ENCODE assay signal across 8 mouse cellular contexts in genomic region chr10:128746972-128747645, GRCm38 (mm10). TPM values are rescaled to one million over a fixed set of nuclear protein-coding genes. Genes with fewer than 3 reads are reported as not detected.
DNase-seq lines count a peak whose midpoint lies in the region; ATAC-seq and TF ChIP-seq lines count a peak whose summit lies in the region.

No protein-coding gene starts in this region.

- peak overlapping the region; percentile 94 for H3K4me3 ChIP-seq in heart, embryonic 16.5 days (ENCODE audit: low read length)
- H3K4me3 ChIP-seq in ES-E14 (ENCODE audit: insufficient read depth in 1 of 2, low read depth in 1 of 2, low read length in 2 of 2, poor library complexity in 1 of 2, severe bottlenecking in 1 of 2): peak overlapping the region; percentile 76 to 77
- peak overlapping the region; percentile 84 for H3K4me3 ChIP-seq in hindbrain, embryonic 10.5 days
- H3K4me3 ChIP-seq in midbrain, embryonic 10.5 days: peak overlapping the region; percentile 85

- 53% methylated on average over 9 of the region's 9 CpGs for WGBS in heart, embryonic 16.5 days
- 41% methylated on average over 9 of the region's 9 CpGs for WGBS in hindbrain, embryonic 10.5 days
- 38% methylated on average over 9 of the region's 9 CpGs for WGBS in midbrain, embryonic 10.5 days

- H3K27me3 ChIP-seq in heart, embryonic 16.5 days (ENCODE audit: control insufficient read depth, insufficient read depth, low read length): no peaks in the 10 kb centered on the region
- H3K27me3 ChIP-seq in hindbrain, embryonic 10.5 days (ENCODE audit: insufficient read depth, poor library complexity, severe bottlenecking): peaks cover 45% of the 10 kb centered on the region
- peaks cover 46% of the 10 kb centered on the region for H3K27me3 ChIP-seq in midbrain, embryonic 10.5 days (ENCODE audit: low read depth, poor library complexity, severe bottlenecking)

- intact Hi-C loops in heart, postnatal 25 days (cut with DNase I): no loop called here
- intact Hi-C loops in gastrocnemius, postnatal 14 days (cut with DNase I; ENCODE audit: low total_unique reads): loop anchor here (10.0 kb wide), 1 partner anchor 58 kb away; the partner anchor contains the start of genes Dnajc14 and Tmem198b

- ATAC-seq in heart, embryonic 16.5 days (replicated peaks; ENCODE audit: extremely low read depth, insufficient read depth, low FRiP score): no peak
- no peak for ATAC-seq in granulocyte monocyte progenitor cell, adult 5-6 weeks (replicated peaks; ENCODE audit: poor library complexity, severe bottlenecking)

- H3K27ac ChIP-seq in heart, embryonic 16.5 days (ENCODE audit: low read length): peak overlapping the region; percentile 96
- peak overlapping the region; percentile 91 for H3K27ac ChIP-seq in ES-E14 (ENCODE audit: insufficient read depth, low read depth, low read length, poor library complexity, severe bottlenecking)
- H3K27ac ChIP-seq in hindbrain, embryonic 10.5 days: peak overlapping the region; percentile 98
- H3K27ac ChIP-seq in midbrain, embryonic 10.5 days (replicated peaks): peak overlapping the region; percentile 97

- in situ Hi-C loops in ES-E14 (cut with MboI; ENCODE audit: low sequenced_read_pairs in 2 of 2, unreplicated experiment in 2 of 2): no loop called here

- peaks cover 32% of the 10 kb centered on the region for H3K4me1 ChIP-seq in heart, embryonic 16.5 days (ENCODE audit: control insufficient read depth, insufficient read depth, low read length)
- H3K4me1 ChIP-seq in ES-E14 (ENCODE audit: control insufficient read depth in 2 of 2, insufficient read depth in 2 of 2, low read length in 2 of 2, poor library complexity in 1 of 2): peaks cover 7 to 17% of the 10 kb centered on the region in 2 experiments
- H3K4me1 ChIP-seq in hindbrain, embryonic 10.5 days (replicated peaks): peaks cover 47% of the 10 kb centered on the region
- H3K4me1 ChIP-seq in midbrain, embryonic 10.5 days: peaks cover 50% of the 10 kb centered on the region

- peak overlapping the region; percentile 92 for H3K4me2 ChIP-seq in heart, embryonic 16.5 days (ENCODE audit: low read depth, low read length)

- H3K36me3 ChIP-seq in heart, embryonic 16.5 days (ENCODE audit: control insufficient read depth, insufficient read depth): no peaks in the 10 kb centered on the region
- H3K36me3 ChIP-seq in ES-E14 (ENCODE audit: control insufficient read depth, insufficient read depth, low read length, poor library complexity, severe bottlenecking): no peaks in the 10 kb centered on the region
- peaks cover 3% of the 10 kb centered on the region; the same call in 1 of the 2 replicates for H3K36me3 ChIP-seq in hindbrain, embryonic 10.5 days
- peaks cover 3% of the 10 kb centered on the region for H3K36me3 ChIP-seq in midbrain, embryonic 10.5 days

- H3K9me3 ChIP-seq in heart, embryonic 16.5 days (replicated peaks; ENCODE audit: control insufficient read depth, low read length): no peaks in the 10 kb centered on the region
- no peaks in the 10 kb centered on the region for H3K9me3 ChIP-seq in ES-E14 (ENCODE audit: control insufficient read depth, insufficient read depth, low read depth, low read length)
- no peaks in the 10 kb centered on the region for H3K9me3 ChIP-seq in hindbrain, embryonic 10.5 days
- no peaks in the 10 kb centered on the region for H3K9me3 ChIP-seq in midbrain, embryonic 10.5 days (replicated peaks)

- H3K9ac ChIP-seq in heart, embryonic 16.5 days (ENCODE audit: low read length): peak overlapping the region; percentile 87
- H3K9ac ChIP-seq in ES-E14 (ENCODE audit: insufficient read depth, low read depth, low read length, poor library complexity, severe bottlenecking): peak overlapping the region; percentile 83; the same call in 1 of the 2 replicates

- DNase-seq in heart, postnatal 25 days (ENCODE audit: low spot score): no peak
- DNase-seq in ES-E14 (ENCODE audit: low read depth, low spot score): no peak
- DNase-seq in hindbrain, embryonic 10.5 days (ENCODE audit: low spot score): no peak
- no peak for DNase-seq in midbrain, embryonic 10.5 days (ENCODE audit: low spot score)
- DNase-seq in cerebellum, adult 11 months: no peak
- DNase-seq in gastrocnemius, postnatal 14 days: no peak

TF ChIP-seq in ES-E14, 5 proteins besides CTCF, POLR2A, EP300 and RAD21:
- TF ChIP-seq ZNF384 (IDR thresholded peaks at IDR 0.05; ENCODE audit: low read depth, low read length): peak; percentile 88; the same call in 1 of the 2 replicates
- TF ChIP-seq ZC3H11A (IDR thresholded peaks at IDR 0.05; ENCODE audit: borderline replicate concordance, low read depth, low read length): no peak

RNA-seq across cellular contexts. Expression of gene Pym1, which starts 0.6 kb away (rescaled TPM):
- 18.5 and 20.3 TPM in 2 replicates for polyA plus RNA-seq in heart, embryonic 16.5 days (2015; fragmentation: Nextera tagmentation; extraction: Ambion mirVana)
- 1 to 10 TPM; 6.8 to 8.6 TPM for total RNA-seq in heart, postnatal 25 days (2021)
- 71.7 and 78.6 TPM in 2 replicates for total RNA-seq in ES-E14 (2012; rRNA removed)
- 54.7 and 62.2 TPM in 2 replicates for polyA plus RNA-seq in hindbrain, embryonic 10.5 days (2016; fragmentation: Nextera tagmentation; extraction: Ambion mirVana)
- polyA plus RNA-seq in midbrain, embryonic 10.5 days (2016; fragmentation: Nextera tagmentation; extraction: Ambion mirVana): 56.6 and 59.1 TPM in 2 replicates
- total RNA-seq in gastrocnemius, postnatal 14 days (2021): 10 to 100 TPM; 10.9 to 14.3 TPM
- total RNA-seq in granulocyte monocyte progenitor cell, adult 5-6 weeks (2014; fragmentation: Nextera tagmentation): 43.5 and 52.0 TPM in 2 replicates
- 47.6 and 82.5 TPM in 2 replicates for total RNA-seq in granulocyte monocyte progenitor cell, adult 5-6 weeks (2017)

RNA-seq across cellular contexts. Expression of gene Dgka, which starts 2.5 kb away (rescaled TPM):
- 9.5 and 12.3 TPM in 2 replicates for polyA plus RNA-seq in heart, embryonic 16.5 days (2015; fragmentation: Nextera tagmentation; extraction: Ambion mirVana)
- total RNA-seq in heart, postnatal 25 days (2021): 10 to 100 TPM; 11.7 to 11.9 TPM
- 11.9 and 19.3 TPM in 2 replicates for total RNA-seq in ES-E14 (2012; rRNA removed)
- 4.1 and 4.4 TPM in 2 replicates for polyA plus RNA-seq in hindbrain, embryonic 10.5 days (2016; fragmentation: Nextera tagmentation; extraction: Ambion mirVana)
- polyA plus RNA-seq in midbrain, embryonic 10.5 days (2016; fragmentation: Nextera tagmentation; extraction: Ambion mirVana): 3.7 and 4.7 TPM in 2 replicates
- total RNA-seq in gastrocnemius, postnatal 14 days (2021): 10 to 100 TPM in 1 of 2 experiments, 1 to 10 TPM in 1; 8.3 to 10.8 TPM
- total RNA-seq in granulocyte monocyte progenitor cell, adult 5-6 weeks (2014; fragmentation: Nextera tagmentation): 13.2 and 15.8 TPM in 2 replicates
- total RNA-seq in granulocyte monocyte progenitor cell, adult 5-6 weeks (2017): 9.4 and 12.0 TPM in 2 replicates

RNA-seq across cellular contexts. Expression of gene Cdk2, which starts 42.3 kb away (rescaled TPM):
- 90.7 and 93.6 TPM in 2 replicates for polyA plus RNA-seq in heart, embryonic 16.5 days (2015; fragmentation: Nextera tagmentation; extraction: Ambion mirVana)
- total RNA-seq in heart, postnatal 25 days (2021): 10 to 100 TPM; 12.7 to 15.7 TPM
- 40.7 and 43.5 TPM in 2 replicates for total RNA-seq in ES-E14 (2012; rRNA removed)
- polyA plus RNA-seq in hindbrain, embryonic 10.5 days (2016; fragmentation: Nextera tagmentation; extraction: Ambion mirVana): 91.0 and 109 TPM in 2 replicates
- 107 and 110 TPM in 2 replicates for polyA plus RNA-seq in midbrain, embryonic 10.5 days (2016; fragmentation: Nextera tagmentation; extraction: Ambion mirVana)
- total RNA-seq in gastrocnemius, postnatal 14 days (2021): 1 to 10 TPM; 7.5 to 8.5 TPM
- 101 and 134 TPM in 2 replicates for total RNA-seq in granulocyte monocyte progenitor cell, adult 5-6 weeks (2014; fragmentation: Nextera tagmentation)
- total RNA-seq in granulocyte monocyte progenitor cell, adult 5-6 weeks (2017): 60.3 and 73.1 TPM in 2 replicates

RNA-seq across cellular contexts. Expression of gene Pmel, which starts 43.1 kb away (rescaled TPM):
- polyA plus RNA-seq in heart, embryonic 16.5 days (2015; fragmentation: Nextera tagmentation; extraction: Ambion mirVana): 1.7 and 2.8 TPM in 2 replicates
- under 1 TPM; 0.49 to 0.89 TPM for total RNA-seq in heart, postnatal 25 days (2021)
- total RNA-seq in ES-E14 (2012; rRNA removed): 11.4 and 44.2 TPM in 2 replicates
- polyA plus RNA-seq in hindbrain, embryonic 10.5 days (2016; fragmentation: Nextera tagmentation; extraction: Ambion mirVana): 7.1 and 7.3 TPM in 2 replicates
- 3.9 and 6.7 TPM in 2 replicates for polyA plus RNA-seq in midbrain, embryonic 10.5 days (2016; fragmentation: Nextera tagmentation; extraction: Ambion mirVana)
- total RNA-seq in gastrocnemius, postnatal 14 days (2021): 1 to 10 TPM in 1 of 2 experiments, under 1 TPM in 1; 0.71 to 1.2 TPM
- total RNA-seq in granulocyte monocyte progenitor cell, adult 5-6 weeks (2014; fragmentation: Nextera tagmentation): 0.28 and 2.6 TPM in 2 replicates
- 0.52 and 1.6 TPM in 2 replicates for total RNA-seq in granulocyte monocyte progenitor cell, adult 5-6 weeks (2017)

RNA-seq across cellular contexts. Expression of gene Mmp19, which starts 43.6 kb away (rescaled TPM):
- polyA plus RNA-seq in heart, embryonic 16.5 days (2015; fragmentation: Nextera tagmentation; extraction: Ambion mirVana): 1.3 and 2.4 TPM in 2 replicates
- total RNA-seq in heart, postnatal 25 days (2021): 1 to 10 TPM; 3.1 to 3.2 TPM
- total RNA-seq in ES-E14 (2012; rRNA removed): 0.37 and 0.94 TPM in 2 replicates
- polyA plus RNA-seq in hindbrain, embryonic 10.5 days (2016; fragmentation: Nextera tagmentation; extraction: Ambion mirVana): 0.36 and 0.39 TPM in 2 replicates
- polyA plus RNA-seq in midbrain, embryonic 10.5 days (2016; fragmentation: Nextera tagmentation; extraction: Ambion mirVana): 0.44 and 0.66 TPM in 2 replicates
- total RNA-seq in gastrocnemius, postnatal 14 days (2021): 1 to 10 TPM; 3.2 TPM
- 6.9 and 8.3 TPM in 2 replicates for total RNA-seq in granulocyte monocyte progenitor cell, adult 5-6 weeks (2014; fragmentation: Nextera tagmentation)
- 14.9 and 15.6 TPM in 2 replicates for total RNA-seq in granulocyte monocyte progenitor cell, adult 5-6 weeks (2017)
